Mouse (Mus musculus): ENCODE measurements around the gene Ugt1a1.
"Not testable (repeated sequence)": the region's sequence is repeated elsewhere in the genome, so short reads cannot be mapped to it uniquely, and the experiment has no call there.

Ugt1a1 gene

GRCm38 (mm10) chr1:88211812-88212211 lies at the start of gene Ugt1a1:
Gene Ugt1a1, plus strand, starts transcription at chr1:88211959.
- DNase-seq (ENCODE audit: low spot score) = no peak

GRCm38 (mm10) chr1:88165711-88166110 lies 46.0 kb upstream of the Ugt1a1 start, which contains the start of gene Ugt1a5:
Gene Ugt1a5, plus strand, starts transcription at chr1:88166012.
- DNase-seq (ENCODE audit: low spot score) = no peak

GRCm38 (mm10) chr1:88172190-88172589 lies 39.6 kb upstream of the Ugt1a1 start:
- not testable (repeated sequence) for DNase-seq (ENCODE audit: low spot score)

- no peak for DNase-seq (ENCODE audit: low spot score)
Measured at GRCm38 (mm10) chr1:88179657-88180056, 32.1 kb upstream of the Ugt1a1 start.

GRCm38 (mm10) chr1:88186325-88186935 lies 25.3 kb upstream of the Ugt1a1 start:
- no peak for DNase-seq (ENCODE audit: low spot score)

GRCm38 (mm10) chr1:88192136-88192535 lies 19.6 kb upstream of the Ugt1a1 start:
- no peak for DNase-seq (ENCODE audit: low spot score)

GRCm38 (mm10) chr1:88195687-88196086 lies 16.1 kb upstream of the Ugt1a1 start:
- DNase-seq (ENCODE audit: low spot score) = no peak

GRCm38 (mm10) chr1:88197443-88197842 lies 14.3 kb upstream of the Ugt1a1 start:
- DNase-seq (ENCODE audit: low spot score) = no peak

- DNase-seq (ENCODE audit: low spot score) = no peak
Measured at GRCm38 (mm10) chr1:88199996-88200395, 11.8 kb upstream of the Ugt1a1 start.

- no peak for DNase-seq (ENCODE audit: low spot score)
Measured at GRCm38 (mm10) chr1:88200456-88200855, 11.3 kb upstream of the Ugt1a1 start, which contains the start of gene Ugt1a2. Gene Ugt1a2, plus strand, starts transcription at chr1:88200601.

GRCm38 (mm10) chr1:88205294-88205922 lies 6.4 kb upstream of the Ugt1a1 start, which contains the start of gene Dnajb3:
Gene Dnajb3, minus strand, starts transcription at chr1:88205782.
- peak; percentile 77 for DNase-seq (ENCODE audit: low spot score)

GRCm38 (mm10) chr1:88206843-88207479 lies 4.8 kb upstream of the Ugt1a1 start:
- peak; percentile 83 for DNase-seq (ENCODE audit: low spot score)

GRCm38 (mm10) chr1:88212341-88213045 lies 734 bp downstream of the Ugt1a1 start:
- no peak for DNase-seq (ENCODE audit: low spot score)

- no peak for DNase-seq (ENCODE audit: low spot score)
Measured at GRCm38 (mm10) chr1:88213061-88213460, 1.3 kb downstream of the Ugt1a1 start.

- DNase-seq (ENCODE audit: low spot score) = no peak
Measured at GRCm38 (mm10) chr1:88213766-88214461, 2.2 kb downstream of the Ugt1a1 start.

GRCm38 (mm10) chr1:88214462-88214952 lies 2.7 kb downstream of the Ugt1a1 start:
- DNase-seq (ENCODE audit: low spot score) = no peak

- DNase-seq (ENCODE audit: low spot score) = no peak
Measured at GRCm38 (mm10) chr1:88215466-88216380, 4.0 kb downstream of the Ugt1a1 start.

GRCm38 (mm10) chr1:88216551-88216950 lies 4.8 kb downstream of the Ugt1a1 start:
- no peak for DNase-seq (ENCODE audit: low spot score)

- DNase-seq (ENCODE audit: low spot score) = no peak
Measured at GRCm38 (mm10) chr1:88217144-88217543, 5.4 kb downstream of the Ugt1a1 start.

- no peak for DNase-seq (ENCODE audit: low spot score)
Measured at GRCm38 (mm10) chr1:88217576-88217975, 5.8 kb downstream of the Ugt1a1 start.

- DNase-seq (ENCODE audit: low spot score) = no peak
Measured at GRCm38 (mm10) chr1:88218051-88218450, 6.3 kb downstream of the Ugt1a1 start.
